Mouse (Mus musculus) lung, embryonic 14.5 days (tissue): Measurements from ENCODE around the gene Rbm28. TPM values are rescaled to one million over a fixed set of nuclear protein-coding genes. Genes with fewer than 3 reads are reported as not detected.

Source experiments
- ATAC-seq: fragments of 200-750 bp; cut with Nextera tagmentation; 2 replicates; pipeline ENCODE4 v1.8.0; 2017; ENCODE audit warnings: mild to moderate bottlenecking, moderate TSS enrichment, moderate library complexity; ENCODE audit not compliant: insufficient read depth
- DNase-seq: peaks from one replicate; pipeline ENCODE4 v3.0.0-alpha.2; 2015
- H3K27ac ChIP-seq: fragments of 300-500 bp; sonication (generic); 2 replicates; pipeline ENCODE4 v1.5.1; 2014; ENCODE audit warnings: low read depth, mild to moderate bottlenecking, moderate library complexity
- H3K27me3 ChIP-seq: fragments of 300-500 bp; sonication (generic); 2 replicates; pipeline ENCODE4 v1.6.1; 2014; ENCODE audit warnings: low read length, control low read depth; ENCODE audit not compliant: insufficient read depth
- H3K36me3 ChIP-seq: fragments of 300-500 bp; sonication (generic); 2 replicates; pipeline ENCODE4 v1.6.1; 2014; ENCODE audit warnings: control low read depth; ENCODE audit not compliant: insufficient read depth
- H3K4me1 ChIP-seq: fragments of 300-500 bp; sonication (generic); 2 replicates; pipeline ENCODE4 v1.6.1; 2014; ENCODE audit warnings: antibody characterized with exemption, control low read depth; ENCODE audit not compliant: insufficient read depth
- H3K4me2 ChIP-seq: fragments of 300-500 bp; sonication (generic); 2 replicates; pipeline ENCODE4 v1.6.1; 2014; ENCODE audit warnings: mild to moderate bottlenecking
- H3K4me3 ChIP-seq: fragments of 300-500 bp; sonication (generic); 2 replicates; pipeline ENCODE4 v1.5.1; 2014; ENCODE audit warnings: low read depth, low read length
- H3K9ac ChIP-seq: fragments of 300-500 bp; sonication (generic); 2 replicates; pipeline ENCODE4 v1.6.1; 2014
- H3K9me3 ChIP-seq: fragments of 300-500 bp; sonication (generic); 2 replicates; pipeline ENCODE4 v1.6.1; 2016; ENCODE audit warnings: low read depth, low read length, control low read depth
- CTCF ChIP-seq: IDR thresholded peaks from 2 replicates; pipeline ENCODE4 v1.5.1; 2016; ENCODE audit warnings: antibody characterized with exemption, low read depth
- WGBS: fragments of 180-500 bp; shearing (Covaris S2); extraction: QIAGEN DNeasy Blood & Tissue Kit; methylation state at CpG from one replicate; pipeline ENCODE4 v1.1.7; 2014; 5-methylcytosine and 5-hydroxymethylcytosine counted together
- polyA plus RNA-seq: library from polyadenylated mRNA; unstranded; fragments of >200 nt; fragmentation: Nextera tagmentation; extraction: Ambion mirVana; gene quantifications from 2 replicates; pipeline ENCODE4 v1.2.1, GENCODE M21; 2014

The Rbm28 gene
- polyA plus RNA-seq, 1 experiment from 2014 or later, result 55.1 TPM

GRCm38 (mm10) chr6:29143608-29144007, 21.2 kb downstream of the Rbm28 start:
- Histone ChIP-seq H3K9ac (no peak overlapping the region), H3K9me3 (no peaks in the 10 kb centered on the region), H3K27ac (no peak overlapping the region), H3K4me1 (no peaks in the 10 kb centered on the region), H3K4me2 (no peak overlapping the region), H3K4me3 (no peak overlapping the region), H3K36me3 (peaks cover 27% of the 10 kb centered on the region), H3K27me3 (no peaks in the 10 kb centered on the region)
- peak; percentile 79 for TF ChIP-seq CTCF
- 38% methylated on average over 5 of the region's 5 CpGs for WGBS
- DNase-seq (peak; percentile 78), ATAC-seq (no peak)

- H3K27ac ChIP-seq, result no peak overlapping the region
- no peaks in the 10 kb centered on the region for H3K9me3 ChIP-seq
- TF ChIP-seq CTCF, result no peak
- no peaks in the 10 kb centered on the region for H3K27me3 ChIP-seq
- DNase-seq (no peak), ATAC-seq (no peak)
- no peaks in the 10 kb centered on the region for H3K4me1 ChIP-seq
- peaks cover 75% of the 10 kb centered on the region for H3K36me3 ChIP-seq
- 97% methylated on average over 9 of the region's 9 CpGs for WGBS
- H3K4me3 ChIP-seq, result no peak overlapping the region
- no peak overlapping the region for H3K4me2 ChIP-seq
- H3K9ac ChIP-seq, result no peak overlapping the region
Measured at GRCm38 (mm10) chr6:29137441-29137840, 27.4 kb downstream of the Rbm28 start.

- Histone ChIP-seq H3K4me1 (no peaks in the 10 kb centered on the region), H3K4me2 (no peak overlapping the region), H3K27me3 (no peaks in the 10 kb centered on the region), H3K4me3 (no peak overlapping the region), H3K36me3 (peaks cover 88% of the 10 kb centered on the region), H3K27ac (no peak overlapping the region), H3K9me3 (no peaks in the 10 kb centered on the region), H3K9ac (no peak overlapping the region)
- DNase-seq (no peak), ATAC-seq (no peak)
- TF ChIP-seq CTCF, result no peak
- 90% methylated on average over 9 of the region's 9 CpGs for WGBS
Measured at GRCm38 (mm10) chr6:29133100-29133499, 31.7 kb downstream of the Rbm28 start.

- no peak overlapping the region for H3K4me2 ChIP-seq
- TF ChIP-seq CTCF, result no peak
- H3K9ac ChIP-seq, result no peak overlapping the region
- 88% methylated on average over 7 of the region's 7 CpGs for WGBS
- DNase-seq (no peak), ATAC-seq (no peak)
- H3K27me3 ChIP-seq, result no peaks in the 10 kb centered on the region
- H3K36me3 ChIP-seq, result peaks cover 63% of the 10 kb centered on the region
- H3K9me3 ChIP-seq, result no peaks in the 10 kb centered on the region
- H3K4me3 ChIP-seq, result no peak overlapping the region
- no peaks in the 10 kb centered on the region for H3K4me1 ChIP-seq
- H3K27ac ChIP-seq, result no peak overlapping the region
Measured at GRCm38 (mm10) chr6:29126878-29127426, 37.9 kb downstream of the Rbm28 start.

- no peaks in the 10 kb centered on the region for H3K27me3 ChIP-seq
- no peak overlapping the region for H3K4me3 ChIP-seq
- no peak for TF ChIP-seq CTCF
- no peak overlapping the region for H3K27ac ChIP-seq
- peaks cover 8% of the 10 kb centered on the region for H3K36me3 ChIP-seq
- H3K4me1 ChIP-seq, result no peaks in the 10 kb centered on the region
- ATAC-seq (no peak), DNase-seq (no peak)
- no peak overlapping the region for H3K9ac ChIP-seq
- 82% methylated on average over 13 of the region's 13 CpGs for WGBS
- no peaks in the 10 kb centered on the region for H3K9me3 ChIP-seq
- H3K4me2 ChIP-seq, result no peak overlapping the region
Measured at GRCm38 (mm10) chr6:29119990-29120389, 44.8 kb downstream of the Rbm28 start.

GRCm38 (mm10) chr6:29118963-29119362, 45.8 kb downstream of the Rbm28 start:
- no peaks in the 10 kb centered on the region for H3K9me3 ChIP-seq
- H3K4me2 ChIP-seq, result no peak overlapping the region
- TF ChIP-seq CTCF, result no peak
- no peak overlapping the region for H3K4me3 ChIP-seq
- no peak for DNase-seq
- H3K27me3 ChIP-seq, result no peaks in the 10 kb centered on the region
- no peak overlapping the region for H3K9ac ChIP-seq
- no peak for ATAC-seq
- WGBS, result 70% methylated on average over 4 of the region's 4 CpGs
- no peaks in the 10 kb centered on the region for H3K36me3 ChIP-seq
- no peaks in the 10 kb centered on the region for H3K4me1 ChIP-seq
- no peak overlapping the region for H3K27ac ChIP-seq

- Histone ChIP-seq H3K9ac (no peak overlapping the region), H3K9me3 (no peaks in the 10 kb centered on the region), H3K4me2 (no peak overlapping the region), H3K4me3 (no peak overlapping the region), H3K4me1 (no peaks in the 10 kb centered on the region), H3K27me3 (no peaks in the 10 kb centered on the region), H3K27ac (no peak overlapping the region), H3K36me3 (no peaks in the 10 kb centered on the region)
- ATAC-seq (no peak), DNase-seq (no peak)
- no peak for TF ChIP-seq CTCF
Measured at GRCm38 (mm10) chr6:29118231-29118630, 46.6 kb downstream of the Rbm28 start.
